Mouse (Mus musculus): ENCODE results near the gene Nelfa. TPM values are rescaled to one million over a fixed set of nuclear protein-coding genes. Genes with fewer than 3 reads are reported as not detected.

Nelfa gene
- total RNA-seq, 2 experiments from 2014 or later, result 17.9 to 20.9 TPM

DNA sequence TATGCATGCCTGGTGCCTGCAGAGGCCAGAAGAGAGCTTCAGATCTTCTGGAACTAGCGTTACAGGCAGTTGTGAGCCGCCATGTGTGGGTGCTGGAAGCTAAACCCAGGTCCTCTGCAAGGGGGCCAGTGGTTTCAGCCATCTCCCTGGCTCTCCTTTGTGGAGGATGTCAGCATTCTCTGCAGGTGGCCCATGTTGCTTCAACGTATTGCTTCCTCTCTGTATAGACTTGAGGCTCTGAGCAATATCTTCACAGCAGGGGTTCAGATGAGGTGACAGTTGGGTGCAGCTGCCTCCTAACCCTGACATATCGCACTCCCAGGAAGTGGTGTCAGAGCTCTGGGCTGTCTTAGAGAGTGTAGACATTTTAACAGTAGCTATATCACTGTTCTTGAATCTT lies 84.7 kb downstream of the Nelfa start:
- intact Hi-C loops (cut with DNase I), result no loop called here

More for the DNA sequence above, 84.7 kb downstream of the Nelfa start:
- no peak for DNase-seq (ENCODE audit: low spot score in 2 of 2)

Small RNA genes within 50 kb of the gene (microRNA-seq; reads per million reads assigned to microRNA genes)
- 1.5 reads per million for gene Mir7024

Other genes starting within 250 kb of the Nelfa start
- 100 to 1,000 TPM; 120 to 133 TPM for gene Fgfr3, start 214.7 kb downstream of the Nelfa start, total RNA-seq (2021)
- gene Letm1, start 153.6 kb downstream of the Nelfa start, total RNA-seq (2021), result 100 to 1,000 TPM; 108 to 113 TPM
- 100 to 1,000 TPM; 139 to 141 TPM for gene Nsd2, start 115.7 kb downstream of the Nelfa start, total RNA-seq (2021)
- gene Gm1673, start 47.0 kb upstream of the Nelfa start, total RNA-seq (2021), result 10 to 100 TPM; 77.3 to 91.5 TPM
- gene Nat8l, start 59.6 kb upstream of the Nelfa start, total RNA-seq (2021), result 100 to 1,000 TPM; 185 to 226 TPM
- 1 to 10 TPM in 1 of 2 experiments, under 1 TPM in 1; 0.91 to 1.9 TPM for gene Poln, start 233.0 kb upstream of the Nelfa start, total RNA-seq (2021)
- gene Haus3, start 233.1 kb upstream of the Nelfa start, total RNA-seq (2021), result 1 to 10 TPM; 7.8 to 8.2 TPM

All from left cerebral cortex, postnatal 36 days (tissue).